Mouse (Mus musculus) MEL (cell line): ENCODE results near the gene Olfr1191-ps1. TPM values are rescaled to one million over a fixed set of nuclear protein-coding genes. Genes with fewer than 3 reads are reported as not detected.
"Not testable (repeated sequence)": the region's sequence is repeated elsewhere in the genome, so short reads cannot be mapped to it uniquely, and the experiment has no call there.

Experiments
- DNase-seq: peaks from one replicate; pipeline ENCODE4 v3.0.0; 2011; ENCODE audit warnings: low read depth, low spot score
- H3K27ac ChIP-seq: 2 replicates; pipeline ENCODE4 v1.5.1; 2012; ENCODE audit warnings: low read depth, mild to moderate bottlenecking, control low read depth, low read length, moderate library complexity; ENCODE audit not compliant: control insufficient read depth
- H3K27me3 ChIP-seq, 2 experiments: fragments of 150-350 bp in 1 of 2; sonication (generic) in 1 of 2; 2 replicates each; pipeline ENCODE4 v1.6.1; 2012; ENCODE audit warnings: low read length in 2 of 2, mild to moderate bottlenecking in 2 of 2, improper control_type of control experiment in 1 of 2, moderate library complexity in 1 of 2; ENCODE audit not compliant: insufficient read depth in 2 of 2, control insufficient read depth in 1 of 2
- H3K36me3 ChIP-seq, 2 experiments: 2 replicates each; pipeline ENCODE4 v1.6.1; 2012 to 2014; ENCODE audit warnings: low read length in 2 of 2, improper control_type of control experiment in 1 of 2, inconsistent platforms in 1 of 2, mild to moderate bottlenecking in 1 of 2; ENCODE audit not compliant: insufficient read depth in 2 of 2, control insufficient read depth in 1 of 2
- H3K4me1 ChIP-seq, 2 experiments: fragments of 150-350 bp in 1 of 2; sonication (generic) in 1 of 2; 2 replicates each; pipeline ENCODE4 v1.6.1; 2012; ENCODE audit warnings: low read length in 2 of 2, improper control_type of control experiment in 1 of 2, mild to moderate bottlenecking in 1 of 2; ENCODE audit not compliant: insufficient read depth in 2 of 2, control insufficient read depth in 1 of 2
- H3K4me3 ChIP-seq, 2 experiments: fragments of 150-350 bp in 1 of 2; sonication (generic) in 1 of 2; 2 replicates each; pipeline ENCODE4 v1.5.1; 2012; ENCODE audit warnings: low read depth in 2 of 2, low read length in 2 of 2, mild to moderate bottlenecking in 2 of 2, moderate library complexity in 2 of 2, control low read depth in 1 of 2, improper control_type of control experiment in 1 of 2; ENCODE audit not compliant: control insufficient read depth in 1 of 2, insufficient read depth in 1 of 2
- H3K79me2 ChIP-seq: 2 replicates; pipeline ENCODE4 v1.6.1; 2012; ENCODE audit warnings: mild to moderate bottlenecking, low read length, moderate library complexity; ENCODE audit not compliant: control insufficient read depth, poor library complexity, insufficient read depth
- H3K9ac ChIP-seq: 2 replicates; pipeline ENCODE4 v1.6.1; 2012; ENCODE audit warnings: low read depth, mild to moderate bottlenecking, control low read depth, low read length, moderate library complexity; ENCODE audit not compliant: control insufficient read depth, poor library complexity, severe bottlenecking
- H3K9me3 ChIP-seq: fragments of 150-350 bp; sonication (generic); replicated peaks from 2 replicates; pipeline ENCODE4 v1.6.1; 2012; ENCODE audit warnings: mild to moderate bottlenecking, low read length, improper control_type of control experiment, moderate library complexity; ENCODE audit not compliant: insufficient read depth
- BHLHE40 ChIP-seq: IDR thresholded peaks from 2 replicates; pipeline ENCODE4 v1.6.1; 2012; ENCODE audit warnings: low read depth, mild to moderate bottlenecking, inconsistent platforms, low read length, improper control_type of control experiment, borderline replicate concordance
- CHD2 ChIP-seq: IDR thresholded peaks from 2 replicates; pipeline ENCODE4 v1.6.1; 2011; ENCODE audit warnings: low read length, improper control_type of control experiment
- CTCF ChIP-seq, 3 experiments: IDR thresholded peaks in 2 of 3; conservative IDR thresholded peaks in 1 of 3; 2 replicates each; pipeline ENCODE4 v1.5.1; 2011 to 2012; ENCODE audit warnings: low read length in 3 of 3, low read depth in 2 of 3, mild to moderate bottlenecking in 2 of 3, improper control_type of control experiment in 1 of 3, inconsistent platforms in 1 of 3, mixed read lengths in 1 of 3, moderate library complexity in 1 of 3; ENCODE audit not compliant: control insufficient read depth in 1 of 3, insufficient read depth in 1 of 3, poor library complexity in 1 of 3, severe bottlenecking in 1 of 3
- GABPA ChIP-seq: IDR thresholded peaks from 2 replicates; pipeline ENCODE4 v1.6.1; 2012; ENCODE audit warnings: low read depth, mild to moderate bottlenecking, inconsistent platforms, low read length, improper control_type of control experiment, moderate library complexity
- MAX ChIP-seq: IDR thresholded peaks from 2 replicates; pipeline ENCODE4 v1.6.1; 2011; ENCODE audit warnings: low read length, improper control_type of control experiment
- MEF2A ChIP-seq: IDR thresholded peaks from 2 replicates; pipeline ENCODE4 v1.6.1; 2014; ENCODE audit warnings: low read depth, mild to moderate bottlenecking, inconsistent platforms, low read length, improper control_type of control experiment; ENCODE audit not compliant: poor library complexity, insufficient replicate concordance, severe bottlenecking; ENCODE audit errors: extremely low read depth
- MYB ChIP-seq: IDR thresholded peaks from 2 replicates; pipeline ENCODE4 v1.6.1; 2011; ENCODE audit warnings: mild to moderate bottlenecking, low read depth, low read length, improper control_type of control experiment
- MYC ChIP-seq: IDR thresholded peaks from 2 replicates; pipeline ENCODE4 v1.6.1; 2011; ENCODE audit warnings: low read depth, mild to moderate bottlenecking, low read length, improper control_type of control experiment, moderate library complexity
- NELFE ChIP-seq: IDR thresholded peaks from 2 replicates; pipeline ENCODE4 v1.6.1; 2011; ENCODE audit warnings: low read depth, low read length, improper control_type of control experiment
- RAD21 ChIP-seq: IDR thresholded peaks from 2 replicates; pipeline ENCODE4 v1.6.1; 2011; ENCODE audit warnings: mild to moderate bottlenecking, low read depth, low read length, improper control_type of control experiment
- TCF12 ChIP-seq: IDR thresholded peaks from 2 replicates; pipeline ENCODE4 v1.6.1; 2014; ENCODE audit warnings: low read depth, mild to moderate bottlenecking, inconsistent platforms, low read length, improper control_type of control experiment, moderate library complexity
- ZKSCAN1 ChIP-seq: IDR thresholded peaks from 2 replicates; pipeline ENCODE4 v1.6.1; 2012; ENCODE audit warnings: low read depth, mild to moderate bottlenecking, inconsistent platforms, low read length, improper control_type of control experiment, moderate library complexity
- ZMIZ1 ChIP-seq: IDR thresholded peaks from 2 replicates; pipeline ENCODE4 v1.6.1; 2012; ENCODE audit warnings: low read depth, mild to moderate bottlenecking, inconsistent platforms, low read length, improper control_type of control experiment, moderate library complexity
- ZNF384 ChIP-seq: IDR thresholded peaks from 2 replicates; pipeline ENCODE4 v1.6.1; 2012; ENCODE audit warnings: low read depth, mild to moderate bottlenecking, inconsistent platforms, low read length, improper control_type of control experiment
- polyA plus RNA-seq, 2 experiments: library from polyadenylated mRNA; stranded (reverse) in 1 of 2; unstranded in 1 of 2; fragments of >175 nt in 1 of 2; fragments of >200 nt in 1 of 2; gene quantifications; 2 replicates each; pipeline versions ENCODE4 v1.2.1 to v1.2.4; 2012; ENCODE audit warnings: low replicate concordance in 2 of 2, low read depth in 1 of 2; ENCODE audit not compliant: insufficient read length in 2 of 2, insufficient read depth in 1 of 2, missing spikeins in 1 of 2
- total RNA-seq: library from RNA; depleted of rRNA; stranded (reverse); fragments of 300-350 nt; gene quantifications from 2 replicates; pipeline ENCODE4 v1.2.3, GENCODE M21; 2012; rRNA removed

Gene Olfr1191-ps1
- total RNA-seq (not detected in 2 replicates), polyA plus RNA-seq (not detected)

GRCm38 (mm10) chr2:88640242-88640641 is at the start of gene Olfr1191-ps1:
Gene Olfr1191-ps1 (plus strand): TSS chr2:88640542.
- H3K36me3 ChIP-seq, H3K27me3 ChIP-seq, H3K9ac ChIP-seq, H3K79me2 ChIP-seq, H3K4me3 ChIP-seq, H3K4me1 ChIP-seq, H3K9me3 ChIP-seq, H3K27ac ChIP-seq, DNase-seq: not testable (repeated sequence)

GRCm38 (mm10) chr2:88648209-88648608 is 7.9 kb downstream of the Olfr1191-ps1 start, which contains the start of gene Olfr1192-ps1:
Gene Olfr1192-ps1 (plus strand): TSS chr2:88648509.
- no peaks in the 10 kb centered on the region for H3K36me3 ChIP-seq
- H3K9me3 ChIP-seq: no peaks in the 10 kb centered on the region
- no peak within 1 kb of the TSS for H3K4me3 ChIP-seq
- no peaks in the 10 kb centered on the region for H3K27me3 ChIP-seq
- H3K4me1 ChIP-seq: no peaks in the 10 kb centered on the region
- TF ChIP-seq ZMIZ1: no peak
- no peak for TF ChIP-seq CHD2
- TF ChIP-seq RAD21: no peak
- no peak for TF ChIP-seq NELFE
- no peak for TF ChIP-seq MYC
- no peak for TF ChIP-seq ZNF384
- TF ChIP-seq MEF2A: no peak
- TF ChIP-seq MAX: no peak
- TF ChIP-seq ZKSCAN1: no peak
- TF ChIP-seq GABPA: no peak
- TF ChIP-seq BHLHE40: no peak
- no peak for TF ChIP-seq MYB
- no peak for TF ChIP-seq CTCF (IDR thresholded peaks at IDR 0.05 in 2 of 3, conservative IDR thresholded peaks at IDR 0.05 in 1 of 3; ENCODE audit: control insufficient read depth in 1 of 3, insufficient read depth in 1 of 3, low read depth in 2 of 3, low read length in 3 of 3, poor library complexity in 1 of 3, severe bottlenecking in 1 of 3)
- TF ChIP-seq TCF12: no peak
- no peak for DNase-seq
- H3K79me2 ChIP-seq: no peaks in the 10 kb centered on the region
- H3K27ac ChIP-seq: no peak within 1 kb of the TSS
- no peak within 1 kb of the TSS for H3K9ac ChIP-seq

DNA sequence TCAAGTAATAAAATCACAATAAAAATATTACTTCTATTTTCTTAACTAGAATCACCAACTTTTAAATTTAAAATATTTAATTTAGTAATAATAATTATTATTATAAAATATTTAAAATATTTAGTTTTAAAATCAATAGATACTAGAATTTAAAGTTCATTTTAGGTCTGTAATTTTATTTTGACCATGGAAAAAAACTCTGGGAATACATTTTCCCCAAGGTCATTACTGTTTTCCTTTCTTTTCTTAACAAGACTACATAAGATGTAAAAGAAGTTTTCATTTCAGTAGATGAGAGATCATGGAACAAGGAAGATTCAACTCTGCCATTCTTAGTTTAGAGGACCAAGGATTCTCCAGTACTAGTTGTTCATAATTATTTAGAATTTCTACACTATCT is 35.0 kb downstream of the Olfr1191-ps1 start, which contains the start of gene Olfr1193:
Gene Olfr1193 (plus strand): TSS at position 301 of the 400 bp plus-strand sequence.
- H3K4me3 ChIP-seq, H3K36me3 ChIP-seq, H3K9me3 ChIP-seq, H3K9ac ChIP-seq, H3K4me1 ChIP-seq, DNase-seq, H3K27ac ChIP-seq, H3K27me3 ChIP-seq, H3K79me2 ChIP-seq: not testable (repeated sequence)
